Mouse (Mus musculus) kidney, adult 2 months (tissue): ENCODE results near the gene Kazn. TPM values are rescaled to one million over a fixed set of nuclear protein-coding genes. Genes with fewer than 3 reads are reported as not detected.

ENCODE experiments used
- DNase-seq: peaks from one replicate; pipeline ENCODE4 v3.0.0; 2021
- H3K27ac ChIP-seq: fragments of 200-500 bp; 2 replicates; pipeline ENCODE4 v1.5.1; 2012; ENCODE audit warnings: low read depth, low read length, control low read depth, inconsistent platforms; ENCODE audit not compliant: insufficient read depth
- H3K27me3 ChIP-seq: fragments of 200-500 bp; replicated peaks from 2 replicates; pipeline ENCODE4 v1.6.1; 2012; ENCODE audit warnings: mild to moderate bottlenecking, moderate library complexity, low read length, inconsistent platforms; ENCODE audit not compliant: control insufficient read depth, insufficient read depth
- H3K36me3 ChIP-seq: fragments of 200-500 bp; 2 replicates; pipeline ENCODE4 v1.6.1; 2012; ENCODE audit warnings: mild to moderate bottlenecking, moderate library complexity, low read length, inconsistent platforms; ENCODE audit not compliant: control insufficient read depth, insufficient read depth
- H3K4me1 ChIP-seq: fragments of 200-500 bp; 2 replicates; pipeline ENCODE4 v1.6.1; 2011; ENCODE audit warnings: low read length; ENCODE audit not compliant: control insufficient read depth, insufficient read depth
- H3K4me3 ChIP-seq: fragments of 200-500 bp; 2 replicates; pipeline ENCODE4 v1.5.1; 2011; ENCODE audit warnings: mild to moderate bottlenecking, low read depth, low read length, control low read depth; ENCODE audit not compliant: insufficient read depth
- CTCF ChIP-seq: fragments of 200-500 bp; conservative IDR thresholded peaks from 2 replicates; pipeline ENCODE4 v1.5.1; 2011; ENCODE audit warnings: low read depth, mild to moderate bottlenecking, control low read depth, low read length, moderate library complexity, mixed read lengths; ENCODE audit not compliant: insufficient read depth, insufficient read length
- POLR2A ChIP-seq: fragments of 200-500 bp; IDR thresholded peaks from one replicate; pipeline ENCODE4 v1.6.1; 2011; ENCODE audit warnings: low read depth, low read length, control low read depth
- WGBS: fragments of 180-500 bp; shearing (Covaris S2); methylation state at CpG from one replicate; pipeline ENCODE4 v1.1.7; 2018; 5-methylcytosine and 5-hydroxymethylcytosine counted together
- polyA plus RNA-seq: library from polyadenylated mRNA; depleted of rRNA; stranded (reverse); fragments of >200 nt; gene quantifications from 2 replicates; pipeline ENCODE4 v1.2.3, GENCODE M21; 2012

The Kazn gene
- polyA plus RNA-seq, 1 experiment = 76.1 TPM

GRCm38 (mm10) chr4:142242164-142242563 is 3.0 kb upstream of the Kazn start:
- TF ChIP-seq POLR2A (no peak), CTCF (no peak)
- no peaks in the 10 kb centered on the region for H3K27me3 ChIP-seq
- whole genome bisulfite sequencing = 68% methylated on average over 4 of the region's 4 CpGs
- no peak overlapping the region for H3K27ac ChIP-seq
- no peak for DNase-seq
- H3K4me1 ChIP-seq = peaks cover 7% of the 10 kb centered on the region
- H3K4me3 ChIP-seq = no peak overlapping the region
- H3K36me3 ChIP-seq = no peaks in the 10 kb centered on the region

- H3K27me3 ChIP-seq = no peaks in the 10 kb centered on the region
- 57% methylated on average over 5 of the region's 5 CpGs for WGBS
- no peak for DNase-seq
- peaks cover 17% of the 10 kb centered on the region for H3K4me1 ChIP-seq
- TF ChIP-seq CTCF (no peak), POLR2A (no peak)
- no peak overlapping the region for H3K4me3 ChIP-seq
- H3K27ac ChIP-seq = no peak overlapping the region
- no peaks in the 10 kb centered on the region for H3K36me3 ChIP-seq
Measured at GRCm38 (mm10) chr4:142240874-142241273, 1.7 kb upstream of the Kazn start.

GRCm38 (mm10) chr4:142238486-142239239 is 538 bp downstream of the Kazn start:
- H3K27ac ChIP-seq = peak overlapping the region; percentile 78
- peak; percentile 85 for DNase-seq
- H3K27me3 ChIP-seq = no peaks in the 10 kb centered on the region
- H3K4me3 ChIP-seq = peak overlapping the region; percentile 82
- no peaks in the 10 kb centered on the region for H3K36me3 ChIP-seq
- TF ChIP-seq POLR2A (no peak), CTCF (no peak; the same call in 1 of the 2 replicates)
- under 1% methylated on average over 69 of the region's 69 CpGs for WGBS
- peaks cover 34% of the 10 kb centered on the region for H3K4me1 ChIP-seq

GRCm38 (mm10) chr4:142238041-142238440 is 1.2 kb downstream of the Kazn start:
- Histone ChIP-seq H3K4me1 (peaks cover 40% of the 10 kb centered on the region), H3K36me3 (no peaks in the 10 kb centered on the region), H3K4me3 (peak overlapping the region; percentile 82), H3K27me3 (no peaks in the 10 kb centered on the region), H3K27ac (peak overlapping the region; percentile 78)
- WGBS = 4% methylated on average over 14 of the region's 14 CpGs
- TF ChIP-seq POLR2A (no peak), CTCF (no peak)
- peak; percentile 90 for DNase-seq

GRCm38 (mm10) chr4:142236681-142237080 is 2.5 kb downstream of the Kazn start:
- no peaks in the 10 kb centered on the region for H3K27me3 ChIP-seq

GRCm38 (mm10) chr4:142235426-142235825 is 3.8 kb downstream of the Kazn start:
- 65% methylated on average over 11 of the region's 11 CpGs for WGBS
- Histone ChIP-seq H3K27me3 (no peaks in the 10 kb centered on the region), H3K4me1 (peaks cover 64% of the 10 kb centered on the region), H3K4me3 (no peak overlapping the region), H3K27ac (peak overlapping the region; percentile 71), H3K36me3 (no peaks in the 10 kb centered on the region)
- TF ChIP-seq POLR2A (no peak), CTCF (no peak)
- peak; percentile 32 for DNase-seq

More at GRCm38 (mm10) chr4:142236681-142237080, 2.5 kb downstream of the Kazn start:
- Histone ChIP-seq H3K27ac (peak overlapping the region; percentile 71), H3K4me3 (no peak overlapping the region), H3K4me1 (peaks cover 52% of the 10 kb centered on the region), H3K36me3 (no peaks in the 10 kb centered on the region)
- WGBS = 44% methylated on average over 4 of the region's 4 CpGs
- TF ChIP-seq CTCF = no peak
- no peak for TF ChIP-seq POLR2A
- DNase-seq = peak; percentile 74

GRCm38 (mm10) chr4:142234828-142235227 is 4.4 kb downstream of the Kazn start:
- TF ChIP-seq CTCF = no peak
- Histone ChIP-seq H3K27ac (peak overlapping the region; percentile 56), H3K4me3 (no peak overlapping the region), H3K27me3 (no peaks in the 10 kb centered on the region), H3K36me3 (no peaks in the 10 kb centered on the region), H3K4me1 (peaks cover 69% of the 10 kb centered on the region)
- 46% methylated on average over 9 of the region's 9 CpGs for WGBS
- DNase-seq = peak; percentile 63
